Mouse (Mus musculus) liver, embryonic 16.5 days (tissue): ENCODE results near the gene Ppm1h. TPM values are rescaled to one million over a fixed set of nuclear protein-coding genes. Genes with fewer than 3 reads are reported as not detected.

Experiments
- ATAC-seq: fragments of 200-750 bp; cut with Nextera tagmentation; 2 replicates; pipeline ENCODE4 v1.8.0; 2017; ENCODE audit warnings: low read depth, mild to moderate bottlenecking, moderate number of reproducible peaks, moderate library complexity
- H3K27ac ChIP-seq: fragments of 300-500 bp; sonication (generic); 2 replicates; pipeline ENCODE4 v1.5.1; 2014; ENCODE audit warnings: mild to moderate bottlenecking, low read length
- H3K27me3 ChIP-seq: fragments of 300-500 bp; sonication (generic); 2 replicates; pipeline ENCODE4 v1.6.1; 2014; ENCODE audit warnings: low read depth, low read length, mixed read lengths; ENCODE audit not compliant: control insufficient read depth, insufficient read depth
- H3K36me3 ChIP-seq: fragments of 300-500 bp; sonication (generic); 2 replicates; pipeline ENCODE4 v1.6.1; 2014; ENCODE audit warnings: mild to moderate bottlenecking; ENCODE audit not compliant: control insufficient read depth, insufficient read depth
- H3K4me1 ChIP-seq: fragments of 300-500 bp; sonication (generic); 2 replicates; pipeline ENCODE4 v1.6.1; 2014; ENCODE audit warnings: low read depth, low read length, mixed read lengths; ENCODE audit not compliant: control insufficient read depth
- H3K4me2 ChIP-seq: fragments of 300-500 bp; sonication (generic); 2 replicates; pipeline ENCODE4 v1.6.1; 2014; ENCODE audit warnings: low read depth, low read length, mixed read lengths
- H3K4me3 ChIP-seq: fragments of 300-500 bp; sonication (generic); 2 replicates; pipeline ENCODE4 v1.5.1; 2014; ENCODE audit warnings: low read depth, mild to moderate bottlenecking, low read length
- H3K9ac ChIP-seq: fragments of 300-500 bp; sonication (generic); 2 replicates; pipeline ENCODE4 v1.6.1; 2014; ENCODE audit warnings: low read depth, low read length
- H3K9me3 ChIP-seq: fragments of 300-500 bp; sonication (generic); replicated peaks from 2 replicates; pipeline ENCODE4 v1.6.1; 2016; ENCODE audit warnings: low read length; ENCODE audit not compliant: control insufficient read depth
- WGBS: fragments of 180-500 bp; shearing (Covaris S2); extraction: QIAGEN DNeasy Blood & Tissue Kit; methylation state at CpG from one replicate; pipeline ENCODE4 v1.1.7; 2014; ENCODE audit not compliant: insufficient replicate concordance; 5-methylcytosine and 5-hydroxymethylcytosine counted together
- polyA plus RNA-seq: library from polyadenylated mRNA; unstranded; fragments of >200 nt; fragmentation: Nextera tagmentation; extraction: Ambion mirVana; gene quantifications from 2 replicates; pipeline ENCODE4 v1.2.1, GENCODE M21; 2015

Ppm1h gene
- polyA plus RNA-seq, 1 experiment from 2014 or later = 2.7 TPM

GRCm38 (mm10) chr10:122984531-122985251 is 306.1 kb downstream of the Ppm1h start:
- peaks cover 30% of the 10 kb centered on the region for H3K4me1 ChIP-seq
- H3K27me3 ChIP-seq = no peaks in the 10 kb centered on the region
- H3K9me3 ChIP-seq = no peaks in the 10 kb centered on the region
- H3K27ac ChIP-seq = peak overlapping the region; percentile 96
- H3K9ac ChIP-seq = peak overlapping the region; percentile 97
- peak overlapping the region; percentile 81 for H3K4me2 ChIP-seq
- peak overlapping the region; percentile 90 for H3K4me3 ChIP-seq
- WGBS = 3% methylated on average over 10 of the region's 10 CpGs
- no peaks in the 10 kb centered on the region; the same call in 1 of the 2 replicates for H3K36me3 ChIP-seq
- no peak for ATAC-seq

DNA sequence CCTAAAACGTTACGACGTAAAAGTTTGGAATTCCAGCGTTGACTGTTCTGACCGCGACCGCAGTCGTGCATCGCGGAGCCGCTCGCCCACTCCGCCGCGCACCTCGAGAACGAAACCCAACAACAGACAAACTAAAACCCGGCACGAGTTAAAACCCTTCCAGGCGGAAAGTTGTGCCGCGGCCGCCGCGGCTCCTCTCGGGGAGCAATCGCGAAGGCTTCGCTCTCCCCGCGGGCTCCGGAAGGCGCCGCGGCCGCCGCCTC is 306.6 kb downstream of the Ppm1h start:
- Histone ChIP-seq H3K4me1 (peaks cover 30% of the 10 kb centered on the region), H3K9ac (peak overlapping the region; percentile 97), H3K4me3 (peak overlapping the region; percentile 90), H3K36me3 (no peaks in the 10 kb centered on the region; the same call in none of the 2 replicates), H3K9me3 (no peaks in the 10 kb centered on the region), H3K27ac (peak overlapping the region; percentile 96), H3K4me2 (peak overlapping the region; percentile 81), H3K27me3 (no peaks in the 10 kb centered on the region)
- peak; percentile 2 for ATAC-seq
- 0% methylated on average over 37 of the region's 37 CpGs for WGBS

DNA sequence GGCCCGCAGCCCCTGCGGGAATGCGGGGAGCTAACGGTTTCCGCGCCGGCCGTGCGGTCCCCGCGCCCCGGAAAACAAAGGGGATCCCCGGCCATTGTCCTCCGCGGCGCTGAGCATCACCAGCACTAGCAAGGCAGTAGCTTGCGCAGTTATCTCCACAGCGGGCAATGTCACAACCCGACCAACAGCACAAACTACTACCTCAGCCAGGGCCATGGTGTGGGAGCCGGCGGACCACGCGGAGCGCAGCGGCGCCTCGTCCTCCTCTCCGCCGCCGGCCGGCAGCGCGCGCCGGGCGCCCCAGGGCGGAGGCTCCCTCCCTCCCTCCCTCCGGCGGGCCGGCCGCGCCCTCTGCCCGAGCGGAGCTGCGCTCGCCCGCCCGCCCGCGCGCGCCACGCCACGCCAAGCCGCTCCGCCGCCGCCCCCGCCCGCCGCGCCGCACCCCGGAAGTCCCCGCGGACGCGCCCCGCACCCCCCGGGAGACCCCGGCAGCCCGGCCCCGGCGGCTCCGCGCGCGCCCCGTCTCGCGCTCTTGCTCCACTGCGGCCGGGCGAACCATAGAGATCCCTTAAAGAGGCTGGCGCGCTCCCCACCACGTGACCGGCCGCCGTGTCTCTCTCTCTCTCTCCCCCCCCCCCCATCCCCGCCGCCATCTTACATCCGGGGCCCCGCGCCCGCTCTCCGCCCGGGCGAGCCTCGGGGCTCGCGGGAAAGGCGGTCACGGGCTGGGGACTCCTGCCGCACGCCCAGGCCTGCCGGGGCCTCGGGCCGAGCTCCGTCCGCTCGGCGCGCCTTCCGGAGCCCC is 307.2 kb downstream of the Ppm1h start:
- H3K27ac ChIP-seq = peak overlapping the region; percentile 96
- no peaks in the 10 kb centered on the region for H3K27me3 ChIP-seq
- peak overlapping the region; percentile 97 for H3K9ac ChIP-seq
- ATAC-seq = peak; percentile 89
- H3K4me2 ChIP-seq = peak overlapping the region; percentile 81
- peaks cover 30% of the 10 kb centered on the region for H3K4me1 ChIP-seq
- no peaks in the 10 kb centered on the region; the same call in none of the 2 replicates for H3K36me3 ChIP-seq
- under 1% methylated on average over 33 of the region's 115 CpGs for WGBS
- H3K9me3 ChIP-seq = no peaks in the 10 kb centered on the region
- H3K4me3 ChIP-seq = peak overlapping the region; percentile 90

DNA sequence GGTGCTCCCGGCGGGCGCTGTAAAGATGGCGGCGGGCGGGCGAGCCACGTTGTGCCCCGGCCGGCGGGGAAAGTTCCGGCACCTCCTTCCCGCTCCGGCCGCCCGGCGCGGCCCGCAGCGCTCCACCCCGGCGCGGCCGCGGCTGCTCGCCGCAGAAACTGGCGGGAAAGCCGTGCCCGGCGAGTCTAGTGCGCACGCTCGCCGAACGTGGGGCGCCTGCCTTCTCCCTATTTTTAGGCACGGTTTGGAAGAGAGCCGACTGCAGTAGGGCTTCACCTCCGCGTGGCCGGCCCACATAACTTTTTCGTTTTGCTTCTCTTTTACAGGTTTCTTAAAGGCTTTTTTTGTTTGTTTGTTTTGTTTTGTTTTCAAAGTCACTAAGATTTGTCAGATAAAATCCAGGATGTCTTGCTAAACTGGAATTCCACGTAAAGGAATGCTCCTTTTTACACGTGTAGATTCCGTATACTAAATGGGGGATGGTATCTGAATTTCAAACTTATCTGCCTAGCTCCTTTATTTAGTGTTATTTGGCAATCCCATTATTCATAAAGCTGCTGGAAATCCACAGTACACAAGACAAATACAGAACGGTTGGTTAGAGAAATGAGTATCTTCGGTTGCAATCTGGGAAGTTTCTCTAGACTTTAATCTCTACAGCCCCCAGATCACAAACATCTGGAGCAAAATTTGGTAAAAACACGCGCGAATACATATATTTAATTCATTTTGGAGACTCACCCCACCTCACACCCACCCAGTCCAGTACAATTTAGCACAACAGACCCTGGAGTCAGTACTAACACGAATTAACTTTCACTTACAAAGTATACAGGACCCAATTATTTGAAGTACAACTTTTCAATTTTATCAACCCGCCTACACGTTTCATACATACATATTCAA is 308.0 kb downstream of the Ppm1h start:
- H3K27me3 ChIP-seq = no peaks in the 10 kb centered on the region
- H3K9me3 ChIP-seq = no peaks in the 10 kb centered on the region
- H3K4me2 ChIP-seq = peak overlapping the region; percentile 81
- peak overlapping the region; percentile 97 for H3K9ac ChIP-seq
- H3K36me3 ChIP-seq = no peaks in the 10 kb centered on the region; the same call in 1 of the 2 replicates
- peak; percentile 82 for ATAC-seq
- H3K4me3 ChIP-seq = peak overlapping the region; percentile 90
- H3K27ac ChIP-seq = peak overlapping the region; percentile 96
- H3K4me1 ChIP-seq = peaks cover 30% of the 10 kb centered on the region
- 7% methylated on average over 54 of the region's 54 CpGs for WGBS

GRCm38 (mm10) chr10:122987671-122988128 is 309.1 kb downstream of the Ppm1h start:
- peak overlapping the region; percentile 34; the same call in 1 of the 2 replicates for H3K9ac ChIP-seq
- no peaks in the 10 kb centered on the region for H3K27me3 ChIP-seq
- H3K4me2 ChIP-seq = peak overlapping the region; percentile 81
- H3K27ac ChIP-seq = peak overlapping the region; percentile 19
- no peaks in the 10 kb centered on the region for H3K9me3 ChIP-seq
- no peak for ATAC-seq
- WGBS = 16% methylated on average over 9 of the region's 9 CpGs
- H3K36me3 ChIP-seq = no peaks in the 10 kb centered on the region; the same call in 1 of the 2 replicates
- H3K4me1 ChIP-seq = peaks cover 30% of the 10 kb centered on the region
- 0 out of 2 replicates have a peak overlapping the region, but pooled peaks have one; percentile 5 for H3K4me3 ChIP-seq

DNA sequence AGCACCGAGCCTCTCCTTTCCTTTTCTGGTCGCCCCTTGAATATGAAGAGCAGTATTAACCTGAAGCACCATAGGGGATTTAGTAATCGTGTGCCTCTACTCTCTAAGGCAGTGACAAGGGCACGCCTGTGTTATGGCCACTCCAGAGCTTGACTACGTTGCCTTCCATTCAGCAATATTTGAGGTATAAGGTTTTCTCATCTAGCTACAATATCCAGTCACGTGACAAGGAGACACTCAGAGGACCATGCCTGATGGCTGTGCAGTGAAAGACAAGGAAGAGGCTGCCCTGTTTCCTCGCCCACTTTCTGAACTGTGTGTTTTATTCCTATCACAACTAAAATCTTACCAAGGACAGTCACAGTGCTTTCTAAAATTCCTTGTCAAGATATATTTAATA is 309.8 kb downstream of the Ppm1h start:
- no peaks in the 10 kb centered on the region for H3K9me3 ChIP-seq
- no peak overlapping the region for H3K9ac ChIP-seq
- no peaks in the 10 kb centered on the region for H3K27me3 ChIP-seq
- H3K4me3 ChIP-seq = 0 out of 2 replicates have a peak overlapping the region, but pooled peaks have one; percentile 5
- H3K27ac ChIP-seq = no peak overlapping the region
- ATAC-seq = no peak
- H3K4me2 ChIP-seq = peak overlapping the region; percentile 81; the same call in 1 of the 2 replicates
- H3K4me1 ChIP-seq = peaks cover 24% of the 10 kb centered on the region
- WGBS = 61% methylated on average over 7 of the region's 7 CpGs
- H3K36me3 ChIP-seq = no peaks in the 10 kb centered on the region; the same call in 1 of the 2 replicates

- no peak overlapping the region for H3K27ac ChIP-seq
- WGBS = 85% methylated on average over 9 of the region's 9 CpGs
- no peaks in the 10 kb centered on the region for H3K27me3 ChIP-seq
- no peaks in the 10 kb centered on the region for H3K9me3 ChIP-seq
- peaks cover 2% of the 10 kb centered on the region for H3K36me3 ChIP-seq
- no peak overlapping the region for H3K4me3 ChIP-seq
- no peak for ATAC-seq
- H3K4me2 ChIP-seq = no peak overlapping the region
- H3K9ac ChIP-seq = no peak overlapping the region
- peaks cover 13% of the 10 kb centered on the region for H3K4me1 ChIP-seq
These were observed 311.4 kb downstream of the Ppm1h start for GRCm38 (mm10) chr10:122989916-122990315.

GRCm38 (mm10) chr10:122990606-122991005 is 312.0 kb downstream of the Ppm1h start:
- H3K4me3 ChIP-seq = no peak overlapping the region
- no peak overlapping the region for H3K27ac ChIP-seq
- no peak for ATAC-seq
- no peaks in the 10 kb centered on the region for H3K9me3 ChIP-seq
- no peak overlapping the region for H3K9ac ChIP-seq
- WGBS = 77% methylated on average over 6 of the region's 6 CpGs
- H3K4me1 ChIP-seq = peaks cover 13% of the 10 kb centered on the region
- H3K27me3 ChIP-seq = no peaks in the 10 kb centered on the region
- H3K4me2 ChIP-seq = no peak overlapping the region
- H3K36me3 ChIP-seq = peaks cover 7% of the 10 kb centered on the region
